Mouse (Mus musculus) stomach, postnatal 0 days (tissue): ENCODE results near the gene Cdcp1.

Experiments
- CTCF ChIP-seq: IDR thresholded peaks from 2 replicates; pipeline ENCODE4 v1.5.1; 2016; ENCODE audit warnings: antibody characterized with exemption, low read depth, mild to moderate bottlenecking, moderate library complexity
- EP300 ChIP-seq: optimal IDR thresholded peaks from 2 replicates; pipeline ENCODE3; 2016; ENCODE audit warnings: antibody characterized with exemption

DNA sequence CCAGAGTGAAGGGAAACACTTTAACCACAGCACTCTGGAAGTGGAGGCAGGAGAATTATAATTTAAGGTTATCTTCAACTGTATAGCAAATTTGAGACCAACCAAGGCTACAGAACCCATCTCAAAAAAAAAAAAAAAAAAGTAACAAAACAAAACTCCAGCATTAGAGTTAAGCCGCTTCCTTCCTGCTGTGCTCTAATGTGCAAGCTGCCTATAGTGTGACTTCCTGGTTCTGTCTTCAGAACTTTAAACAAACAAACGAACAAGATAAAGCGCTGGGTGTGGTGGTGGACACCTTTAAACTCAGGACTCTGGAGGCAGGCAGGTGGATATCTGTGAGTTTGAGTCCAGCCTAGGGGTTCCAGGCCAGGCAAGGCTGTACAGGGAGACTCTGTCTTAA, 63.8 kb downstream of the Cdcp1 start:
- TF ChIP-seq CTCF (no peak), EP300 (no peak)
